Mouse (Mus musculus): Measurements from ENCODE around the gene Alox8.

DNA sequence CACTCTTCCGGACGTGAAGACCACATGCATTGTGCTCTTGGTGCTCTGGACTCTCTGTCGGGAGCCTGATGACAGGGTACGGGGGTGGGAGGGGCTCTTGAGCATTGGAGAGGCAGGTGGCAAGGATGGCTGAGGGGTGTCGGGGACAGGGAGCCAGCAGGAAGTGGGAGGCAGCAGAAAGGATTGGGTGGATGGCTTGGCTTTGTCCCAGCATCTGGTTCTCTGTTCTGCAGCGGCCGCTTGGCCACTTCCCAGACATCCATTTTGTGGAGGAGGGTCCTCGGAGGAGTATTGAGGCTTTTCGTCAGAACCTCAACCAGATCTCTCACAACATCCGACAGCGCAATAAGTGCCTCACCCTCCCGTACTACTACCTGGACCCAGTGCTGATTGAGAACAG is 28.3 kb downstream of the Alox8 start:
- TF ChIP-seq CTCF (IDR thresholded peaks at IDR 0.05; ENCODE audit: low read depth, low read length) (no peak), POLR2A (IDR thresholded peaks at IDR 0.05; ENCODE audit: extremely low read depth, insufficient read depth, low read length) (no peak)
